Mouse (Mus musculus): Measurements from ENCODE around the gene Strn4.

The Strn4 gene

DNA sequence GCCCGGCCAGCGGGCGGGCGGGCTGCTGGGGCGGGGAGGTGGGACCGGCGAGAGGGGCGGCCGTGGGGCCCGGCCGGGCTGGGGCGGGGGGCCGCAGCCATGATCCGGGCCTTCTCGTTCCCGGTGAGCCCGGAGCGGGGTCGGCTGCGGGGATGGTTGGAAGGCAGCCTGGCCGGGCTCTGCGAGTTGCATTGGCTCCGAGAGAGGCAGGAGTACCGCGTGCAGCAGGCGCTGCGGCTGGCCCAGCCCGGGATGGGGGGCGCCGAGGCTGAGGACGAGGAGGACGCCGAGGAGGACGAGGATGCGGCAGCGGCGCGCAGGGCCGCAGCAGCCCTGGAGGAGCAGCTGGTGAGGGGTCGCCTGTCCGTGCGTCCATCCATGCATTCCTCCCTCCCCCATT lies 59.6 kb downstream of the Strn4 start:
- DNase-seq (ENCODE audit: low spot score in 2 of 2), result no peak

DNA sequence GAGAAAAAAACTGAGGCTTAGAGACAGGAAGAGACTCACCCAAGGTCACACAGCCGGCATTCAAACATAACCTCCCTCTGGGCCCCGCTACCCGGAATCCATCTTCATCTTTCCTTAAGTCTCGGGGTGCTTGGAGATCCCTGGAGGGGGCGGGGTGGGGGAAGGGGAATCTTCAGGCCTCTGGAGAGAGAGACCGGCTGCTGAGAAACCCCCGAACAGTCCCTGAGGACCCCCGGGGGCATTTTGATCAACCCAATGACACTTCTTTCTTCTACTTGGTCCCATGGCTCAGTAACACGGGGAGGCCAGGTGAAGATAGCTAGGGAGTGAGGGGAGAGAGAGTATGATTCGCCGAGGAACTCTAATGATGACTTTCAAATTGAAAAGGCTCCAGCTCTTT lies 60.3 kb downstream of the Strn4 start:
- no peak for DNase-seq (ENCODE audit: low spot score in 2 of 2)

- DNase-seq (ENCODE audit: low spot score in 2 of 2), result no peak
Measured at GRCm38 (mm10) chr7:16876608-16877007, 60.9 kb downstream of the Strn4 start.

DNA sequence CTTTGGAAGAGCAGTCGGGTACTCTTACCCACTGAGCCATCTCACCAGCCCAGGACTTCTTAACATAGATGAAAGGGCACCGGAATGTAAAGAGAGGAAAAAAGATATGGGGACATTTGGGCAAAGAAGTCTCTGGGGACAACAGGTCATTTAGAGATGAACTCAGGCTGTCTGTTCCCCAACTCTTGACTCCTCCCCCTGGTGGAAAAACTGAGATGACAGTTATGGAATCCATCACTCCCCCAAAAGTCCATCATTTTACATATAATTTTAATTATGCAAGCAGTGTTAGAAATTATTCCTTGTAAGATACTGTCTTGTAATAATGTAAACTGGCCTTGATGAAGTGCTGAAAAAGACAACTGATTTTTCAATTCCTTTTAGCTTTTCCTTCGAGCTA lies 62.0 kb downstream of the Strn4 start:
- DNase-seq (ENCODE audit: low spot score in 2 of 2), result no peak

GRCm38 (mm10) chr7:16879796-16880547 lies 64.3 kb downstream of the Strn4 start:
- DNase-seq (ENCODE audit: low spot score in 2 of 2), result no peak

DNA sequence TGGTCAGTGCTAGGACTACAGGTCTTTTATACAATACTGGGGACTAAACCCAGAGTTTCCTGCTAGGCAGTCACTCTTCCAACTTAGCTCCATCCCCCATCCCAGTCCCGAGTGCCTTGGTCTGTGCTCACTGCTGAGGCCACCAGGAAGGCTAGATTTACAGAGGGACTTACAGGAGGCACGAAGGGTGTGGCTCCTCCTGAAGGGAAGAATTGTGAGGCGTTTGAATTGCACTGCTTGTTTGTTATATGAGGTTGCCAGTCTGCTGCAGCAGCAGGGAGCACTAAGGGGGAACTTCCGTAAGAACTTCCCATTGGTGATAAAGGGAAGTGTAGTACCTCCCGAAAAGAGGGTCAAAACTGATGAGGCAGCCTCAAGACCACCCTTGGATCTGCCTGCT lies 64.9 kb downstream of the Strn4 start:
- no peak for DNase-seq (ENCODE audit: low spot score in 2 of 2)

- DNase-seq (ENCODE audit: low spot score in 2 of 2), result no peak
Measured at GRCm38 (mm10) chr7:16883162-16883561, 67.5 kb downstream of the Strn4 start.

GRCm38 (mm10) chr7:16884334-16884733 lies 68.6 kb downstream of the Strn4 start:
- no peak for DNase-seq (ENCODE audit: low spot score in 2 of 2)

DNA sequence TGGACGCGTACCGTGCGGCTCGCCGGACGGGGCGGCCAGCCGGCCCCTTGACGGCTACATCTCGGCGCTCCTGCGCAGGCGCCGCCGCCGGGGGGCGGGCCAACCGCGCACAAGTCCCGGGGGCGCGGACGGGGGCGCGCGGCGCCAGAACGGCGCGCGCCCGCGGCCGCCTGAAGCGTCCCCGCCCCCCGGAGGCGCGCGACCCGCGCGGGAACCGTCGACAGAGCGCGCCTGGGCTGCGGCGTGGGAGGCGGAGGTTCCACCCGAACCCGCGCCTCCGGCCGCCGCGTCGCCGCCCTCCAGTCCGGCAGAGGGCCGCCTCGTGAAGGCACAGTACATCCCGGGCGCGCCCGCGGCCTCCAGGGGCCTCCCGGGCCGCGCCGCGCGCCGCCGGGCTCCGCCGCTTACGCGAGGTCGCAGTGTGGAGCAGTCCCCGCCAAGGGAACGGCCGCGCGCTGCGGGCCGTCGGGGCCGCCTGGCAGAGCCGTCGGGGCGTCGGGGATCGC lies 69.6 kb downstream of the Strn4 start:
- no peak for DNase-seq (ENCODE audit: low spot score in 2 of 2)

- DNase-seq (ENCODE audit: low spot score in 2 of 2), result no peak
Measured at GRCm38 (mm10) chr7:16885905-16886304, 70.2 kb downstream of the Strn4 start.
